Mouse (Mus musculus): ENCODE results near the gene Higd1c. TPM values are rescaled to one million over a fixed set of nuclear protein-coding genes. Genes with fewer than 3 reads are reported as not detected.
"Not testable (repeated sequence)": the region's sequence is repeated elsewhere in the genome, so short reads cannot be mapped to it uniquely, and the experiment has no call there.

Higd1c gene
- total RNA-seq, 2 experiments from 2014 or later, result not detected

DNA sequence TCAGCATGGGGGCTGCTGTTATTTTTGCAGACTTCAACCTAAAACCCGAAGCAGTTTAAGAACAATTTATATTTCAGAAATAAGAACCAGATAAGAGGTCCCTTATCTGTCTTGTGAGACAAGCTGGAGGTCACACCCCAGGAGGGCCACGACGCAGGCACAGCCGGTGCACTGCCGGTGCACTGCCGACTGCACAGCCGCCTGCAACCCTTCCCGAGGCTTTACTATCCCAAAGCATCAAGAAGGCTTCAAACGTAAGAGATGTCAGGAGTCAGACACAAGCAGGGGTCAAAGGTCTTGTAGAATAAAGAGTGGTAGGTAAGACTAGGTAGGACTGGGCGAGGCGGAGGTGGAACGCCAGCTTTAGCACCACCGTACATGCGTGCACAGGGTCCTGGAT, 38.0 kb downstream of the Higd1c start:
- no peak for DNase-seq (ENCODE audit: low spot score in 2 of 2)
- intact Hi-C loops (cut with DNase I), result no loop called here

GRCm38 (mm10) chr15:100402798-100403197, 38.5 kb downstream of the Higd1c start:
- intact Hi-C loops (cut with DNase I), result no loop called here

DNA sequence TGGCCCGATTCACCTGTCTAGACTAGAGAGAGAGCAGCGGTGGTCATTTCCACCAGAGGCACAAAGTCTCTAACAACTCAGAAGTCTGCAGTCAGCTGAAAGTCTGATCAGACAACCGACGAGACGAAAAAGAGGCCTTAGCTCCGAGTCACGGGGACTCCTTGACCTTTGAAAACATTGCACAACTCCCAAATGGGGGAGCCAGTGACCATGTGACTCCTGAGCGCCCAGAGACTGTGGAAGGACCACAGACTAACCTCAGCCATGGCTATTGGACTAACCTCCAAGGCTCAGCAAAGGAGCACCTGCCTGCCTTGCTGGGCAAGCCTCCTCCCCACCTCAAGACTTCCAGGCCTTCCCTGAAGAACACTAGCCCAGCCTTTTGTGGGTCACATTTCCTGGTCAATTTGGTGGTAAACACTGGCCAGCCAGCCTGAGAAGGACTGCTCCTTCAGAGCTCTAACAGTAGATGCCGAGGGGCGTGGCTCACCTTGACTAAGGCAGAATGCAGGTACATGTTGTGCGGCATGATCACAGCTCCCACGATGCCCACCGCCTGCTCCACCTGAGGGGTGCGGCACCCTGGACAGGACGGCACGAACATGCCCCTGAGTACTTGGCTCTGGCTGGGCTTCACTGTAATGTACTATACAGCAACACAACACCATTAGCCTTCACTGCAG, 39.1 kb downstream of the Higd1c start:
- intact Hi-C loops (cut with DNase I), result no loop called here
- no peak for DNase-seq (ENCODE audit: low spot score in 2 of 2)

More at GRCm38 (mm10) chr15:100402798-100403197, 38.5 kb downstream of the Higd1c start:
- DNase-seq (ENCODE audit: low spot score in 2 of 2), result no peak

GRCm38 (mm10) chr15:100406088-100406487, 41.7 kb downstream of the Higd1c start:
- intact Hi-C loops (cut with DNase I), result no loop called here
- DNase-seq (ENCODE audit: low spot score in 2 of 2), result no peak

DNA sequence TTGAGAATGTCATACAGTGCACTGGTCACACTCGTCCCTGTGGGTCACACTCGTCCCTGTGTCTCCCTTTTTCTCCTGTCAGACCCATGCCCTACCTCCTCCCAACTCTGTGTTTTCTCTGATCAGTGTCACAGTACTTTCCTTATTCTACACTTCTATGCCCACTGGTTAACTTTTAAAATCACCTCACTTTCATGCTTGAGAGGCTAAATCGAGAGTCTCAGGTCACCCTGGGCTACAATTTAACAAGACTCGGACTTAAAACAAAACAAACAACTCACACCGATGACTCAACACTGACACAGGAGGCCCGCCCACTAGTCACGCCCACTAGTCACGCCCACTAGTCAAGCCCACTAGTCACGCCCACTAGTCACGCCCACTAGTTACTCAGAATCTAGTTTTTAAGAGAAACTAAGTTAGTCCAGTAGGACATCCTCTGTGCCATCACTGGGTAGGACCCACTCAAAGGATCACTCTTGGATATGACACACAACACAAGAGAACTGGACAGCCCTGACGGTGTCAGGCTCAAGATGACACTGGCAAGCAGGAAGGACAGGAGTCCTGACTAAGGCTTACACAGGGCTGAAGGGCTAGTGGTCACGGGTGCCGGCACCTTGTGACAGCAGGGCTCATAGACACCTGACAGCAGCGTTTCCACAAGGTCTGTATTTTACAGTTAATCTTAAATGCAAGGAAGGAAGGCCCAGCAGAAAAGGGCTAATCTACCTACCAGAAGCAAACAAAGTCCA, 46.8 kb downstream of the Higd1c start:
- intact Hi-C loops (cut with DNase I), result no loop called here
- DNase-seq (ENCODE audit: low spot score in 2 of 2), result no peak

DNA sequence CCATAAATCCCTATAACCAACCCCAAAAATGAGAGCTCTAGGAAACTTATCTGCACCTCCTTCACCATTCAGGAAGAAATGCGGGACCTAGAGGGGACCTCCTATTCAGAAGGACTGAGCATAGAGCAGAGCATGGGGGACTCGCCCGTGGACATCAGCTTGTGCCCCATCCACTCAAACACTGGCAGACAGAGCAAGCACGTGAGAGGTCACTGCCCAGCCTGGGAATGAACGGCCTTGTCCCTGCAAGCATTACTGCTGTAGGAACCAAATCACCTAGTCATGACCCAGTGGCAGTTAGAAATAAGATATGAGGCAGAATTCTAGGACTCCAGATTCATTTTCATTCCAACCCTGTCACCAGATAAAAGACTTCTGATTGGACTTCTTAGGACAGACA, 47.4 kb downstream of the Higd1c start:
- DNase-seq (ENCODE audit: low spot score in 2 of 2), result no peak
- intact Hi-C loops (cut with DNase I), result no loop called here

GRCm38 (mm10) chr15:100413306-100413705, 49.0 kb downstream of the Higd1c start:
- intact Hi-C loops (cut with DNase I), result no loop called here
- DNase-seq (ENCODE audit: low spot score in 2 of 2), result no peak

DNA sequence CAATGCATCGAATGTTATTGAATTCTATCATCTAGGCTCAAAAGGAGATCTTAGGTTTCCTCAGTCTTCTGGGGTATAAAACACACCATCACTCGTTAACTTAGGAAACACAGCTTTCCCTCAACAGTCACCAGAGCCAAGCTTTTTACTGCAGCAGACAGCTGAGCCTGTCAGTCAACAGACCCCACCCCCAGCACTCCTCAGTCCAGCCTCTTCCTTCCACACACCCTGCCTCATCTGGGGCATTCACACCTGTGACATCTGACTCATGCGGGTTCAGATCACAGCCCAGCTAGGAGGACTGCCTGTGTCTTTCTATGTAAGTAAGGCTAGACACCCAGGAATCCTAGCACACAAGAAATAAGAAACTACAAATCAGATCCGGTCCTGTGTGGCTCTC, 49.7 kb downstream of the Higd1c start:
- DNase-seq (ENCODE audit: low spot score in 2 of 2), result no peak
- intact Hi-C loops (cut with DNase I), result no loop called here

DNA sequence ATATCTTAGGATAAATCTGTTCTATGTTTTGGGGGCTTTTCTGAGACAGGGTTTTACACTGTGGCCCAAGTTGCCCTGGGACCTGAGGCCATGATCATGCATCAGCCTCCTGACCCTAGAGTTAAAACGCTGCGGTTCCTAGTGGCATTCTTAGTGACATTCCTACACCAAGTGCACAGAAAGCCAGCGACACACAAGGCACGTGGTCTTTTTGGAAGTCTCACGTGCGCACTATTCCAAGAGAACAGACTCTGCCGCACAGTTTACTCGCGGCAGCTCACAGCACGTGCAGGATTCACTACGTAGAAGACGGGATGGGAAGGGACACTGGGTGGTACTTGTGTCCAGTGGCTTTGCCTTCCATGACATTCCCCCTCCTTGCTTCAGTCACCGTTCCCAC, 50.6 kb downstream of the Higd1c start:
- intact Hi-C loops (cut with DNase I), result no loop called here

GRCm38 (mm10) chr15:100415684-100416083, 51.3 kb downstream of the Higd1c start:
- no peak for DNase-seq (ENCODE audit: low spot score in 2 of 2)
- intact Hi-C loops (cut with DNase I), result no loop called here

More for the DNA sequence above, 50.6 kb downstream of the Higd1c start:
- no peak for DNase-seq (ENCODE audit: low spot score in 2 of 2)

DNA sequence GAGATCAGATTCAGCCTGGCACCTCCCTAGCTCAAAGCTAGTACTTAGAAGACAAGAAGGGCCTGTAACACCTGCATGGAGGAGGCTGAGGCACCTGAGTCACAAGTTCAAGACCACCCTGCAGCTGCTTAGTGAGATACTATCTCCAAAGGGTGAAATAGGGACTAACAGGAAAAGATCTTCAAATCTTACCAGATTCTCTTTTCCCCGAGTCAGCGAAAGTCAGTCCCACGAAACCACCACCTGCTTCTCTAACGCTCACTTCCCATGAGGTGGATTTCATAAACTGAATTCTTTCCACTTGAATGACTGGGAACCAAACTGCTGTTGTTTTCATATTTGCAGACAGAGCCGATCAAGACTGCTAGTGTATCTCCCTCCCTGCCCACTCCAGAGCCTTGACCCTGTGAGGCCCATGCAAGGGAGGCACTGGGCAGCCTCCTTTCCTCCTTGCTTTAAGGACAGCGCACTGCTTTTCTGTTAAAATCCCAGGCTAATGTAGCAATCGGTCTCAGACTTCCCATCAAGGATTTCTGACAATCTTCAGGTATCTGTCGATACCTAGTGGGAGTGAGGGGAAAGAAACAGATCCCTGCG, 53.6 kb downstream of the Higd1c start:
- DNase-seq (ENCODE audit: low spot score in 2 of 2), result no peak
- intact Hi-C loops (cut with DNase I), result no loop called here

GRCm38 (mm10) chr15:100419311-100419710, 55.0 kb downstream of the Higd1c start:
- intact Hi-C loops (cut with DNase I), result no loop called here
- DNase-seq (ENCODE audit: low spot score in 2 of 2), result no peak

GRCm38 (mm10) chr15:100419901-100420745, 55.8 kb downstream of the Higd1c start:
- no peak for DNase-seq (ENCODE audit: low spot score in 2 of 2)
- intact Hi-C loops (cut with DNase I), result no loop called here

- no peak for DNase-seq (ENCODE audit: low spot score in 2 of 2)
- intact Hi-C loops (cut with DNase I), result no loop called here
Measured at GRCm38 (mm10) chr15:100421059-100421757, 56.9 kb downstream of the Higd1c start.

DNA sequence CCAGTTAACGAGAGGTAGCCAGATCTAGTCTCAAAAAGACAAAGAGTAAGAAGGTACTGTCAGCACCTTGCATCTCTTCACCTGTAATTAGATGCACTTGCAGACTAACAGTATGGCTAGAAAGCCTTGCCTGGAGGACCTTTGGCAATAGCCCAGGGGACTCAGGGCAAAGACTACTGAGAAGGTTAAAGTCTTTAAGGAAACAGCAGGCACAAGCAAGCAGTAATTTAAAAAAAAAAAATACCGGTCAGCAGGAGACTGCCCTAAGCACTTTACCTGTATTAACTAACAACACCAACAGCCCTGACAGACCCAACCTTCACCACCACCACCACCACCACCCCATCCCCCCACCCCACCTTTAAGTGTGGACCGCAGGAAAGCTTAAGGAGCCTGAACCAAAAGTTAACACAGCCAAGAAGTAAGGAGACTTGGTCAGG, 57.4 kb downstream of the Higd1c start, which contains the start of gene Gm5475:
Gene Gm5475, plus strand, starts transcription at position 390 of the 440 bp plus-strand sequence.
- intact Hi-C loops (cut with DNase I); DNase-seq (ENCODE audit: low spot score in 2 of 2): not testable (repeated sequence)

- no peak for DNase-seq (ENCODE audit: low spot score in 2 of 2)
Measured at GRCm38 (mm10) chr15:100422476-100422875, 58.1 kb downstream of the Higd1c start.

DNA sequence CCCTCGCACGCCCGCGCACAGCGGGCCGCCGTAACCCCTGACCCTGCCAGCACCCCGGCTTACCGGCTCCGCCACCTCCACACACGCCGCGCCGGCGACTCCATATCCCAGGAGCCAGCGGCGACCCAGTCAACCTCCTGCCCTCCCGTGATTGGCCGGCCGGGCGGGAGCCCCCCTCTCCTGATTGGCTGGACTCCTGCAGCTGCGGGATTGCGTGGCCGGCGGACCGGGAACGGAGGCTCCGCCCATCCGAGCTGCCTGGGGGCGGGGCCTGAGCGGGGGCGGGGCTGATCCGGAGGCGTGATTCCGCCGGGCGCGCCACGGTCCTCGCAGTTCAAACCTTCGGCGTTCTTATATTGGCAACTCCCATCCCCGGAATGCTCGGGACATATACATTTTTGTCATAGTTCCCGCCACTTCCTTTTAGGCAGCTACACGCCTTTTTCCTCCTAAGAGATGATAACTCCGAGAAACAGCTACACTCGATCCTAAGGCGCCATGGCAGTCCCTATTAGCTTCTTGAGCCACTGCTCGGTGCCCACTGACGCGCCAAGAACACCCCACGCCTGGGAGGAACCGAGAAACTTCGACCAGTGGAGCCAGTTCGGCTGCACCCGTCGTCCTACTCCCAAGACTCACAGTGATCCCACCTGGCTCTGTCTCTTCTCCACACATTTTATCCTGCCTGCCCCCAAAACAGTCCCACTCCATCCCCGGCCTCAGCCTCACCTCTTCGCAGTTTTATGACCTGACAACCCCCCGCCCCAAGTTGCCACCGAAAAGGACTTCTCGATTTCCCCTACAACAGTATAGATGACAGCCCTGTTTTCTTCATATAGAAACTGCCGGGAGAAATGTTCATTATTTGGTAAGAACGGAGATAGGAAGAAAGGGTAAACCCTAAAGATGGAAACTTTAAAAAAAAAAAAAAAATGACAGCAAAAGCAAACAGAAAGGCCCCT, 58.8 kb downstream of the Higd1c start:
- peak; percentile 96 to 97 for DNase-seq (ENCODE audit: low spot score in 2 of 2)
- intact Hi-C loops (cut with DNase I), result loop anchor here (1.0 kb wide), 1 partner anchor 20 kb away; no protein-coding TSS in a partner anchor

More at GRCm38 (mm10) chr15:100422476-100422875, 58.1 kb downstream of the Higd1c start:
- intact Hi-C loops (cut with DNase I), result no loop called here

- intact Hi-C loops (cut with DNase I), result loop anchor here (1.0 kb wide), 1 partner anchor 19 kb away; no protein-coding TSS in a partner anchor
- no peak for DNase-seq (ENCODE audit: low spot score in 2 of 2)
Measured at GRCm38 (mm10) chr15:100423916-100424315, 59.6 kb downstream of the Higd1c start.
